Comparison of ENCODE assay signal across 9 mouse cellular contexts in genomic region chr17:83983070-83983836, GRCm38 (mm10).
DNase-seq lines count a peak whose midpoint lies in the region; ATAC-seq lines count a peak whose summit lies in the region.
"Had no signal": no experiment of that assay in that cellular context is flagged by ENCODE, and none has a peak within 500 bp of the region (broad histone marks: within the 10 kb centered on the region; RNA-seq: fewer than 3 reads in every experiment).

No protein-coding gene starts in this region.

- no peak overlapping the region for H3K9ac ChIP-seq in liver, embryonic 12.5 days
- H3K9ac ChIP-seq in forebrain, embryonic 12.5 days = no peak overlapping the region
- H3K9ac ChIP-seq in midbrain, embryonic 14.5 days (replicated peaks; ENCODE audit: low read length) = no peak overlapping the region

- DNase-seq in liver = peak; percentile 53
- DNase-seq in heart, postnatal 10 days = peak; percentile 89 to 90
- peak; percentile 79 to 90 for DNase-seq in kidney, postnatal 25 days
- peak; percentile 46 for DNase-seq in midbrain, embryonic 14.5 days
- no peak for DNase-seq in cerebellum, adult 11-12 months
- no peak for DNase-seq in right cerebral cortex, postnatal 14 days

- no peaks in the 10 kb centered on the region for H3K9me3 ChIP-seq in liver, embryonic 12.5 days (replicated peaks)
- H3K9me3 ChIP-seq in forebrain, embryonic 12.5 days = no peaks in the 10 kb centered on the region
- H3K9me3 ChIP-seq in midbrain, embryonic 14.5 days (ENCODE audit: control insufficient read depth, low read length) = no peaks in the 10 kb centered on the region
- H3K9me3 ChIP-seq: G1E had no signal

- no peak for ATAC-seq in liver, embryonic 12.5 days
- ATAC-seq in forebrain, embryonic 12.5 days (ENCODE audit: low FRiP score) = no peak
- ATAC-seq in midbrain, embryonic 14.5 days (ENCODE audit: low FRiP score, low TSS enrichment) = no peak

- no peak overlapping the region for H3K27ac ChIP-seq in liver, embryonic 12.5 days
- H3K27ac ChIP-seq in forebrain, embryonic 12.5 days = peak overlapping the region; percentile 63
- H3K27ac ChIP-seq in midbrain, embryonic 14.5 days (replicated peaks; ENCODE audit: low read depth, low read length) = no peak overlapping the region

- no peaks in the 10 kb centered on the region for H3K27me3 ChIP-seq in liver, embryonic 12.5 days (replicated peaks)
- no peaks in the 10 kb centered on the region for H3K27me3 ChIP-seq in forebrain, embryonic 12.5 days
- no peaks in the 10 kb centered on the region for H3K27me3 ChIP-seq in midbrain, embryonic 14.5 days (ENCODE audit: control insufficient read depth, insufficient read depth, low read length)

- WGBS in liver, embryonic 12.5 days (ENCODE audit: insufficient replicate concordance) = 39% methylated on average over 18 of the region's 18 CpGs
- WGBS in forebrain, embryonic 12.5 days = 51% methylated on average over 18 of the region's 18 CpGs
- 47% methylated on average over 18 of the region's 18 CpGs for WGBS in midbrain, embryonic 14.5 days

- no peak overlapping the region for H3K4me3 ChIP-seq in liver, embryonic 12.5 days
- no peak overlapping the region for H3K4me3 ChIP-seq in forebrain, embryonic 12.5 days (replicated peaks)
- no peak overlapping the region for H3K4me3 ChIP-seq in midbrain, embryonic 14.5 days (replicated peaks; ENCODE audit: low read depth, low read length)

- H3K4me2 ChIP-seq in liver, embryonic 12.5 days = no peak overlapping the region
- H3K4me2 ChIP-seq in forebrain, embryonic 12.5 days = no peak overlapping the region
- H3K4me2 ChIP-seq in midbrain, embryonic 14.5 days (ENCODE audit: low read length) = no peak overlapping the region

- intact Hi-C loops in heart, postnatal 10 days (cut with DNase I) = no loop called here

- H3K4me1 ChIP-seq in liver, embryonic 12.5 days = peaks cover 39% of the 10 kb centered on the region
- H3K4me1 ChIP-seq in forebrain, embryonic 12.5 days = peaks cover 29% of the 10 kb centered on the region
- H3K4me1 ChIP-seq in midbrain, embryonic 14.5 days (ENCODE audit: control insufficient read depth, insufficient read depth, low read length) = peaks cover 13% of the 10 kb centered on the region

- H3K36me3 ChIP-seq in liver, embryonic 12.5 days = no peaks in the 10 kb centered on the region
- no peaks in the 10 kb centered on the region for H3K36me3 ChIP-seq in forebrain, embryonic 12.5 days (replicated peaks)
- no peaks in the 10 kb centered on the region for H3K36me3 ChIP-seq in midbrain, embryonic 14.5 days (ENCODE audit: control insufficient read depth, insufficient read depth, low read length)
- H3K36me3 ChIP-seq: G1E had no signal

Comparison
In these comparisons a context has a peak if more than half of its experiments do, and no peak if none do; other contexts are left out.
1. DNase-seq: peak in liver (single experiment), heart, postnatal 10 days (2 of 2), kidney, postnatal 25 days (2 of 2) and midbrain, embryonic 14.5 days (single experiment); none in cerebellum, adult 11-12 months (single experiment) and right cerebral cortex, postnatal 14 days (single experiment).